Mouse (Mus musculus): ENCODE data around the gene Gm10382.

- TF ChIP-seq POLR2A (IDR thresholded peaks at IDR 0.05; ENCODE audit: insufficient read depth, low read depth, low read length), result no peak
- no peak for TF ChIP-seq CTCF (IDR thresholded peaks at IDR 0.05; ENCODE audit: insufficient read depth, low read depth, low read length)
Measured at GRCm38 (mm10) chr5:125406322-125407016, 17.3 kb downstream of the Gm10382 start.

Data from olfactory bulb, adult 2 months (tissue).